In genomic region chr2:158702176-158702575, GRCm38 (mm10) we compare ENCODE assay signal across 24 mouse cellular contexts. TPM values are rescaled to one million over a fixed set of nuclear protein-coding genes. Genes with fewer than 3 reads are reported as not detected.
DNase-seq lines count a peak whose midpoint lies in the region; ATAC-seq and TF ChIP-seq lines count a peak whose summit lies in the region.
"Had no signal": no experiment of that assay in that cellular context is flagged by ENCODE, and none has a peak within 500 bp of the region (broad histone marks: within the 10 kb centered on the region; RNA-seq: fewer than 3 reads in every experiment).

No protein-coding gene starts in this region.

- TF ChIP-seq EP300 in liver, postnatal 0 days (IDR thresholded peaks at IDR 0.05; ENCODE audit: low read depth), result peak; percentile 54; the same call in 1 of the 2 replicates

- H3K4me2 ChIP-seq in kidney, embryonic 15.5 days, result no peak overlapping the region
- H3K4me2 ChIP-seq in liver, postnatal 0 days (ENCODE audit: low read depth, low read length), result no peak overlapping the region
- H3K4me2 ChIP-seq: embryonic facial prominence, embryonic 12.5 days; hindbrain, embryonic 12.5 days; limb, embryonic 15.5 days; neural tube, embryonic 13.5 days; stomach, embryonic 15.5 days had no signal

- no peak for ATAC-seq in kidney, embryonic 15.5 days (replicated peaks; ENCODE audit: low FRiP score)
- ATAC-seq in liver, postnatal 0 days, result peak; percentile 35; the same call in 1 of the 2 replicates
- ATAC-seq: forebrain, postnatal 0 days; intestine, postnatal 0 days; midbrain, embryonic 16.5 days had no signal

- TF ChIP-seq CTCF in liver, postnatal 0 days (IDR thresholded peaks at IDR 0.05; ENCODE audit: low read depth), result no peak
- no peak for TF ChIP-seq CTCF in spleen, adult 2 months (IDR thresholded peaks at IDR 0.05; ENCODE audit: extremely low read depth, insufficient read depth, insufficient read length, insufficient replicate concordance)

- H3K4me1 ChIP-seq in kidney, embryonic 15.5 days, result no peaks in the 10 kb centered on the region
- H3K4me1 ChIP-seq in liver, postnatal 0 days (ENCODE audit: insufficient read depth), result no peaks in the 10 kb centered on the region
- H3K4me1 ChIP-seq in spleen, adult 2 months (ENCODE audit: control insufficient read depth, insufficient read depth, insufficient read length), result peaks cover 34% of the 10 kb centered on the region
- H3K4me1 ChIP-seq: embryonic facial prominence, embryonic 12.5 days; hindbrain, embryonic 12.5 days; limb, embryonic 15.5 days; midbrain, embryonic 10.5 days; neural tube, embryonic 13.5 days; stomach, embryonic 15.5 days had no signal

- 74% methylated on average over 5 of the region's 5 CpGs for WGBS in kidney, embryonic 15.5 days
- 39% methylated on average over 5 of the region's 5 CpGs for whole genome bisulfite sequencing in liver, postnatal 0 days (ENCODE audit: insufficient replicate concordance)
- 48% methylated on average over 5 of the region's 5 CpGs for WGBS in spleen, adult 2 months

- no peak overlapping the region for H3K9ac ChIP-seq in kidney, embryonic 15.5 days
- H3K9ac ChIP-seq in liver, postnatal 0 days (replicated peaks), result no peak overlapping the region
- H3K9ac ChIP-seq: embryonic facial prominence, embryonic 12.5 days; forebrain, postnatal 0 days; hindbrain, embryonic 12.5 days; limb, embryonic 15.5 days; neural tube, embryonic 13.5 days; stomach, embryonic 15.5 days had no signal

- no peak overlapping the region for H3K4me3 ChIP-seq in kidney, embryonic 15.5 days (replicated peaks)
- no peak overlapping the region for H3K4me3 ChIP-seq in liver, postnatal 0 days (ENCODE audit: low read depth, low read length)
- H3K4me3 ChIP-seq in spleen, adult 2 months (ENCODE audit: extremely low read depth, insufficient read depth, insufficient read length), result no peak overlapping the region
- H3K4me3 ChIP-seq: embryonic facial prominence, embryonic 12.5 days; hindbrain, embryonic 12.5 days; limb, embryonic 15.5 days; midbrain, embryonic 10.5 days; myocyte; neural tube, embryonic 13.5 days; stomach, embryonic 15.5 days had no signal

- peak overlapping the region; percentile 52; the same call in 1 of the 2 replicates for H3K27ac ChIP-seq in kidney, embryonic 15.5 days
- H3K27ac ChIP-seq in liver, postnatal 0 days (ENCODE audit: low read depth), result no peak overlapping the region; the same call in 1 of the 2 replicates
- H3K27ac ChIP-seq in spleen, adult 2 months (ENCODE audit: insufficient read depth, low read length), result peak overlapping the region; percentile 50
- H3K27ac ChIP-seq: embryonic facial prominence, embryonic 12.5 days; hindbrain, embryonic 12.5 days; limb, embryonic 15.5 days; midbrain, embryonic 10.5 days; neural tube, embryonic 13.5 days; stomach, embryonic 15.5 days had no signal

- no peak for TF ChIP-seq POLR2A in spleen, adult 2 months (IDR thresholded peaks at IDR 0.05; ENCODE audit: low read depth, low read length)

- 0 out of 2 replicates have a peak, but pooled peaks cover 7% of the 10 kb centered on the region for H3K36me3 ChIP-seq in kidney, embryonic 15.5 days
- H3K36me3 ChIP-seq in liver, postnatal 0 days (replicated peaks; ENCODE audit: insufficient read depth, low read length), result no peaks in the 10 kb centered on the region
- peaks cover 14% of the 10 kb centered on the region for H3K36me3 ChIP-seq in spleen, adult 2 months (ENCODE audit: control insufficient read depth, insufficient read depth, low read length)
- H3K36me3 ChIP-seq: embryonic facial prominence, embryonic 12.5 days; hindbrain, embryonic 12.5 days; limb, embryonic 15.5 days; midbrain, embryonic 10.5 days; neural tube, embryonic 13.5 days; stomach, embryonic 15.5 days had no signal

- H3K27me3 ChIP-seq in kidney, embryonic 15.5 days, result no peaks in the 10 kb centered on the region
- no peaks in the 10 kb centered on the region for H3K27me3 ChIP-seq in liver, postnatal 0 days (ENCODE audit: insufficient read depth, low read length)
- H3K27me3 ChIP-seq in spleen, adult 2 months (ENCODE audit: control insufficient read depth, insufficient read depth, low read length), result no peaks in the 10 kb centered on the region
- H3K27me3 ChIP-seq: embryonic facial prominence, embryonic 12.5 days; hindbrain, embryonic 12.5 days; limb, embryonic 15.5 days; neural tube, embryonic 13.5 days; stomach, embryonic 15.5 days had no signal

- DNase-seq in kidney, adult 11 months, result no peak
- no peak for DNase-seq in liver, postnatal 0 days
- DNase-seq in liver, result no peak
- DNase-seq in spleen, adult 2 months (ENCODE audit: low read depth in 1 of 2, low spot score in 2 of 2), result no peak
- DNase-seq in spleen, postnatal 36 days (ENCODE audit: low spot score in 2 of 2), result no peak
- DNase-seq in frontal cortex, adult 2 months (ENCODE audit: extremely low spot score in 1 of 2, low spot score in 1 of 2), result no peak
- DNase-seq: adrenal gland, adult 8-10 months; cerebellum, adult 2 months; cerebellum, postnatal 25 days; forebrain, postnatal 0 days; heart, postnatal 14 days; kidney, postnatal 25 days; lung, postnatal 4 days; thymus, postnatal 25 days had no signal

- no peaks in the 10 kb centered on the region for H3K9me3 ChIP-seq in kidney, embryonic 15.5 days (replicated peaks)
- H3K9me3 ChIP-seq in liver, postnatal 0 days (ENCODE audit: low read length), result no peaks in the 10 kb centered on the region
- H3K9me3 ChIP-seq: embryonic facial prominence, embryonic 12.5 days; hindbrain, embryonic 12.5 days; limb, embryonic 15.5 days; midbrain, embryonic 10.5 days; neural tube, embryonic 13.5 days; stomach, embryonic 15.5 days had no signal

RNA-seq across cellular contexts. Expression of gene Ppp1r16b, which starts 37.0 kb away (rescaled TPM):
- 14.9 and 15.3 TPM in 2 replicates for polyA plus RNA-seq in kidney, embryonic 15.5 days (2015; fragmentation: Nextera tagmentation; extraction: Ambion mirVana)
- 2.5 and 2.9 TPM in 2 replicates for polyA plus RNA-seq in liver, postnatal 0 days (2015; fragmentation: Nextera tagmentation; extraction: Ambion mirVana)
- polyA plus RNA-seq in spleen, adult 2 months (2012; rRNA removed), result 17.6 and 18.6 TPM in 2 replicates
- polyA plus RNA-seq in frontal cortex, adult 2 months (2012; rRNA removed), result 38.4 and 43.2 TPM in 2 replicates
